Mouse (Mus musculus): ENCODE results near the gene C2cd2.

C2cd2 gene

GRCm38 (mm10) chr16:97941844-97942243 is 20.6 kb downstream of the C2cd2 start:
- no peak for DNase-seq

- DNase-seq = no peak
These were observed 21.9 kb downstream of the C2cd2 start for GRCm38 (mm10) chr16:97940471-97940973.

- no peak for DNase-seq
These were observed 26.6 kb downstream of the C2cd2 start for GRCm38 (mm10) chr16:97935815-97936214.

- DNase-seq = no peak
These were observed 32.2 kb downstream of the C2cd2 start for GRCm38 (mm10) chr16:97930231-97930630.

- no peak for DNase-seq
These were observed 32.9 kb downstream of the C2cd2 start for GRCm38 (mm10) chr16:97929520-97929919.

GRCm38 (mm10) chr16:97927331-97927938 is 35.0 kb downstream of the C2cd2 start:
- DNase-seq = no peak

GRCm38 (mm10) chr16:97926381-97926780 is 36.0 kb downstream of the C2cd2 start:
- DNase-seq = no peak

GRCm38 (mm10) chr16:97925760-97926159 is 36.6 kb downstream of the C2cd2 start:
- no peak for DNase-seq

- DNase-seq = no peak
These were observed 38.7 kb downstream of the C2cd2 start for GRCm38 (mm10) chr16:97923700-97924099.

- DNase-seq = no peak
These were observed 39.6 kb downstream of the C2cd2 start for GRCm38 (mm10) chr16:97922779-97923126.

GRCm38 (mm10) chr16:97921961-97922778 is 40.2 kb downstream of the C2cd2 start:
- DNase-seq = peak; percentile 60 to 62

GRCm38 (mm10) chr16:97920621-97921020 is 41.8 kb downstream of the C2cd2 start:
- no peak for DNase-seq

GRCm38 (mm10) chr16:97919793-97920192 is 42.6 kb downstream of the C2cd2 start:
- DNase-seq = no peak

- no peak for DNase-seq
These were observed 49.5 kb downstream of the C2cd2 start for GRCm38 (mm10) chr16:97912873-97913272.

GRCm38 (mm10) chr16:97909356-97909755 is 53.0 kb downstream of the C2cd2 start:
- DNase-seq = no peak

- no peak for DNase-seq
These were observed 54.9 kb downstream of the C2cd2 start for GRCm38 (mm10) chr16:97907496-97907895.

- no peak for DNase-seq
These were observed 56.1 kb downstream of the C2cd2 start for GRCm38 (mm10) chr16:97906337-97906736.

GRCm38 (mm10) chr16:97905449-97905991 is 56.9 kb downstream of the C2cd2 start:
- no peak for DNase-seq

- no peak for DNase-seq
These were observed 58.4 kb downstream of the C2cd2 start for GRCm38 (mm10) chr16:97904035-97904434.

- no peak for DNase-seq
These were observed 64.9 kb downstream of the C2cd2 start for GRCm38 (mm10) chr16:97897346-97898024.

- no peak for DNase-seq
These were observed 74.6 kb downstream of the C2cd2 start for GRCm38 (mm10) chr16:97887762-97888161.

GRCm38 (mm10) chr16:97883696-97884095 is 78.7 kb downstream of the C2cd2 start:
- no peak for DNase-seq

GRCm38 (mm10) chr16:97882891-97883290 is 79.5 kb downstream of the C2cd2 start:
- no peak for DNase-seq

All from thymus, adult 18-20 months (tissue).